Mouse (Mus musculus) embryonic stem cell, embryonic (primary cell): ENCODE measurements around the gene Carnmt1.

ENCODE experiments used
- CTCF ChIA-PET, 4 experiments: fragments of 300-600 bp in 2 of 4; fragments of 350-600 bp in 2 of 4; sonication (Branson Sonifier 250); formaldehyde crosslinking; loops; one replicate each; lab custom pipeline; 2022; ENCODE audit warnings: inconsistent platforms in 2 of 4; lab: Charles Lee
- POLR2A ChIA-PET, 4 experiments: fragments of 300-600 bp in 2 of 4; fragments of 350-600 bp in 2 of 4; sonication (Branson Sonifier 250); formaldehyde crosslinking; loops; one replicate each; lab custom pipeline; 2022; ENCODE audit warnings: antibody characterized with exemption in 4 of 4, inconsistent platforms in 1 of 4; lab: Charles Lee

Carnmt1 gene

GRCm38 (mm10) chr19:18670608-18671007 is at the start of gene Carnmt1:
TSS of gene Carnmt1 (plus strand) at chr19:18670764.
- ChIA-PET CTCF (interaction anchor here in 2 of 4 experiments (1.0 to 1.7 kb wide), 4 partner anchors 16 to 31 kb away, joined by 4 to 11 read pairs (median 6); no protein-coding TSS in a partner anchor), POLR2A (interaction anchor here (0.6 to 6.8 kb wide), 73 partner anchors 8 to 1518 kb away, joined by 3 to 86 read pairs (median 5); partner anchors contain the start of genes Nmrk1 (in 4 of the 4), Ostf1 (in 4 of the 4), D030056L22Rik (in 3 of the 4) and Rfk (in 1 of the 4))

DNA sequence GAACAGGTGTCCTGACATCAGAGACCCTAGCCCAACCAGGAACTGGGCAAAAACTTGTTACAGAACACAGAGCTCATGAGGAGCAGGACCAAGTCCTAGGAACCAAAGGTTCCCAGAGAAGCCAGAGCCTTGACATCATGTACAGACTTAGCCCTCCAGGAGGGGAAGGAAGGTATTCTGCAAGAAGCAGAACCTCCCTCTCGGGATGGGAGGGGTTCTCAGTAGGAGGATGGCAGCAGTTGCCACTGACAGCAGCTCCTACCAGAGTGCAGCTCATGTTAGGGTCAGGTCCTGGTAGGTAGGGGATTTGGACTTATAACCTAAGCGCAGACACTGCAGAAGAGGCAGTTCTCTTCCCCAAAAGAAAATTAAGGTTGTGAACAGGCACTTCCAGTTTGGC is 46.7 kb upstream of the Carnmt1 start:
- CTCF ChIA-PET, result interaction anchor here in 1 of 4 experiments (1.7 kb wide), 1 partner anchor 16 kb away, joined by 6 read pairs; no protein-coding TSS in a partner anchor
- POLR2A ChIA-PET, result interaction anchor here (1.0 to 23.5 kb wide), 17 partner anchors 3 to 126 kb away, joined by 3 to 547 read pairs (median 7); partner anchors contain the start of genes Carnmt1 (in 2 of the 4), Nmrk1 (in 2 of the 4), Ostf1 (in 2 of the 4) and Trpm6 (in 1 of the 4)

DNA sequence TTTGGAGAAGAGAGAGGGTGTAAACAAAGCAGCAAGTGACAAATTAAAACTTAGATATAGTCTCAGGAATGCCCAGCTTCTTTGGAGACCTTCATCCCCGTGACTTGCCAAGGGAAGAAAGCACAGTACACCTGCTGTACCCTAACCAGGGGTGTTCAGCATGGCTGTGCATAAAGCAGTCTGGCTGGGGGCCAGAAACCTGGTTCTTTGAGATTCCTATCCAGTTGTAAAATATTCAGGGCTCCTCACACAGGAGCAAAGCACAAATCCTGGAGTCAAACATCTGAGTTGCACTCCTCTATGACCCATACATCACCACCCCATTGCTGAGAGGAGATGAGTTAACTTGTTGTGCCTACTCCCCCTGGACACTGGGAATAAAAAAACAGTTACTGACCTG is 41.0 kb upstream of the Carnmt1 start:
- ChIA-PET POLR2A (interaction anchor here in 3 of 4 experiments (0.7 to 16.2 kb wide), 18 partner anchors 9 to 85 kb away, joined by 3 to 547 read pairs (median 12); partner anchors contain the start of genes Carnmt1 (in 1 of the 3) and D030056L22Rik (in 1 of the 3)), CTCF (interaction anchor here in 1 of 4 experiments (0.9 kb wide), 1 partner anchor 10 kb away, joined by 3 read pairs; no protein-coding TSS in a partner anchor)

DNA sequence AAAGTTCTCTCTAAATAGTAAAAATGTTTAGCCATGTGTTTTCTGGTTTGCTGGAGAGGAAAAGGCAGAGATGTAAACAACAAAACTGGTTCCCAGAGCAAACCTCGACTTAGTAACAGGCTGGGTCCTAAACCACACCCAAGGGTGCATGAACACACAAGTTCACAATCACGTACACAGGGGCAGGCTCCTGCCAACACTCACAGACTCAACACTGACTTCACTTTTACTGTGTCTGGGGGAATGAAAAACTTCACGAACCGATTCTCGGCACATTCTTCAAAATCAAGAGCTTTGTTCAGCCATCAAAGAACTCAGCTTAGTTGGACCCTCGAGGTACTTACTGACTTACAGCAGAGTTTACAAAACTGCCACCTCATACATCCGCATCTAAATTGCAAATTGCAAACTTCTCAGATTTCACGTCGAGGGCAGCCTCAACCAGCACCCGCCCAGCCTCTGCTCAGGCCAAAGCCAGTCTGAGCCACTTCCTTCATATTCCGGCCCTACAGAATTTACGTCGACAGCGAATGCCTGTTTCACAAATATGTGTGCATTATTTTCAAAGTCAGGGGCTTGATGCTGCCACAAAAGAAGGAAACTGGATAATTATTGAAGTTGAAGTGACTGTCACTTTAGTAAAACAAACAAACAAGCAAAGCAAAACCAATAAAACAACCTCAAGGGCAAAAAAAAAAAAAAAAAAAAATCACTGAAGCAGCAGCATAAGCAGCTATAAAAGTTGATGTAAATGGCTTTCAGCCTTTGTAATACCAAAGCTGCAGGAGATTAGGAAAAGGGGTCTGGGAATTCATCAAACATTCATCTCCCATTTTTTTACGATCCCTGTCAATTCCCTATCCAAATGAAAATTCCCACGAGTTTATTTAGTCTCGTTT is 40.1 kb upstream of the Carnmt1 start:
- ChIA-PET POLR2A (interaction anchor here (0.6 to 16.2 kb wide), 49 partner anchors 8 to 130 kb away, joined by 3 to 547 read pairs (median 9); partner anchors contain the start of genes Carnmt1 (in 3 of the 4) and D030056L22Rik (in 1 of the 4)), CTCF (interaction anchor here in 2 of 4 experiments (0.7 to 1.2 kb wide), 4 partner anchors 9 to 143 kb away, joined by 3 to 6 read pairs (median 3); no protein-coding TSS in a partner anchor)

- CTCF ChIA-PET, result interaction anchor here in 2 of 4 experiments (0.7 to 1.3 kb wide), 4 partner anchors 8 to 142 kb away, joined by 3 to 6 read pairs (median 3); no protein-coding TSS in a partner anchor
- POLR2A ChIA-PET, result interaction anchor here (0.6 to 16.2 kb wide), 63 partner anchors 8 to 131 kb away, joined by 3 to 547 read pairs (median 6); partner anchors contain the start of genes Carnmt1 (in 4 of the 4) and D030056L22Rik (in 1 of the 4)
These were observed 39.4 kb upstream of the Carnmt1 start for GRCm38 (mm10) chr19:18631161-18631643.

DNA sequence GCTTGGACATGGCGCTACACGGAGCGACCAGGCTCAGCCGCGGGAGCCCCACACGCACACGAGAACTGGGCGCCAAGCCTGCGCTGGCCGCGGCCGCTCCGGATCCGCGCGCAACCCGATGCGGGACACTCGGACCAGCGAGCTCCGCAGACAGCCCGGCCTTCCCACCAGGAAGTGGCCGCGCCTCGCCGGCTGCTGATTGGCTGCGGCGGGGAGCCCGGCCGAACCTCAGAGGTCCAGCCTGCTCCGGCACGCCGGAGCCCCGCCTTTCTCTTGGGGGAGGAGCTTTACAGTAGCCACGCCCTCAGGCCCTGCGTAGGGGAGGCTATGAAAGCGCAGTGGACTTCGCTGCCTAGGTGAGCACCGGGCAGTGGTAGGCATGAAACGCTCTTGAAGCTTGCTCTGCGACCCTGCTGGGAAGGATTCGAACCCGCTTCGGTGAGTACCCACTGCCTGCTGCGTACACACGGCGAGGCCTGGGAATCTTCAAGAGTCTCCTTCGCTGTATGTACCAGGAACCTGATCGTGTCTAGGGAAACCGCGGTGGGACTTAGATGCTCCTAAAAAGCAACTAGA is 38.8 kb upstream of the Carnmt1 start, which contains the start of the genes Ostf1 and Nmrk1:
Ostf1 (minus strand) TSS at position 180 of the 576 bp plus-strand sequence.
Nmrk1 (plus strand) TSS at position 307 of the 576 bp plus-strand sequence.
- CTCF ChIA-PET, result interaction anchor here in 1 of 4 experiments (1.3 kb wide), 1 partner anchor 87 kb away, joined by 3 read pairs; no protein-coding TSS in a partner anchor

DNA sequence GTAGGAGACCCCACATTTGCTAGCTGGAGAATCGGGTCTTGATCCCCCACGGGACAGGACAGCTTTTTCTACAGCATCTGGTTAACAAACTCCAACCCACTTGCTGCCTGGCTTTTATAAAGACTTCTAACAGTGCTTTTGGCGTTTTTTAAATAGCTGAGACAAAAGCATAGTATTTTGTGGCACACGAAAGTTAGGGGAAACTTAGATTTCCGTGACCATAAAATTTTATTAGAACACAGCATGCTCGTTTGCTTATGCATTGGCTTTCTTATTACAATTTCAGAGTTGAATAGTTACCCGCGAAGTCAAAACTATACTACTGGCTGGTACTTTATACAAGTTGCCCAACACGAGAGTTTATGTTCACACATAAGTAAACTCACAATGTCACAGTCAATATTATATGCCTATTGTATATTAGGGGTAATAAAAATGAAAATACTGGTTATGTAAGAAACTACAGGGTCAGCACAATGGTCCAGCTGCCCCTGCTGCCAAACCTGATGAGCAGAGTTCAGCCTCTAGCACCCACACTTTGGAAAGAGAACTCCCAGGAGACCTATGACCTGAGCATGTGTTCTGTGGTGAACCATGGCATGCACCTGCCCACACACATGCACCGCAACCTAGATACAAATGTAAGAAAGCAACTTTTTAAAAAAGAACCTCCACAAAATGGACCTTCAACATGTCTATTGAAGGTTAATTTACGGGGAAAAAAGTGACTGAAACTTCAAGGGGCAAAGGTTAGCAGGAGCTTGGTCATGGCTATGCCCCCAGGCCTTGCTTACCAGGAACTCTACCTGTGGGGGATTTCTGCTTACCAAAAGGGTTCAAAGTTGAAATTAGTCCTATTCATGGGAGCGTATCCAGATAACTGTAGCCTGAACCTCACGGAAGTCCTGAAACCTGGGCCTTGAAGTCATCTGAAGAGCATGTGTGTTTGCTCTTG is 38.1 kb upstream of the Carnmt1 start:
- ChIA-PET CTCF (interaction anchor here in 1 of 4 experiments (1.3 kb wide), 1 partner anchor 86 kb away, joined by 3 read pairs; no protein-coding TSS in a partner anchor), POLR2A (interaction anchor here (0.6 to 16.2 kb wide), 61 partner anchors 7 to 205 kb away, joined by 3 to 547 read pairs (median 5); partner anchors contain the start of genes Carnmt1 (in 4 of the 4) and D030056L22Rik (in 1 of the 4))

More for the DNA sequence above, 38.8 kb upstream of the Carnmt1 start, which contains the start of the genes Ostf1 and Nmrk1:
- POLR2A ChIA-PET, result interaction anchor here (0.6 to 16.2 kb wide), 65 partner anchors 8 to 206 kb away, joined by 3 to 547 read pairs (median 5); partner anchors contain the start of genes Carnmt1 (in 4 of the 4) and D030056L22Rik (in 1 of the 4)

DNA sequence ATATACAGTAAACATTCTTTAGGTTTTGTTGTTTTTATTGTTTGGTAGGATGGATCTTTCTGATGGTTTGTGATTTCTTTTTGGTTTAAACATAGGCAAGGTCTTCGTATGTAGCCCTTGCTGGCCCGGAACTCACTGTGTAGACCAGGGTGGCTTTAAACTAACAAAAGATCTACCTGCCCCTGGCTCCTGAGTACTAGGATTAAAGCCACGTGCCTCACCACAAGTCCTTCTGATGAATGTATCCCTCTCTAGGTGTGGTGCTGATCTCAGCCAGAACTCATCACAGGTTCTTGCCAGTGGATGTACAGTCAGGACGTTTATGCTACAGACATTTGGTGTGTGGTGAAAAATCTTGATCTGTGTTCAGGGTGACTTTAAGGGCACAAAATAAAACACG is 32.6 kb upstream of the Carnmt1 start:
- ChIA-PET POLR2A (interaction anchor here in 3 of 4 experiments (0.6 to 5.8 kb wide), 16 partner anchors 8 to 79 kb away, joined by 3 to 42 read pairs (median 4); partner anchors contain the start of gene Carnmt1 (in 2 of the 3)), CTCF (interaction anchor here in 2 of 4 experiments (0.6 to 0.7 kb wide), 2 partner anchors 21 to 30 kb away, joined by 3 read pairs; no protein-coding TSS in a partner anchor)

DNA sequence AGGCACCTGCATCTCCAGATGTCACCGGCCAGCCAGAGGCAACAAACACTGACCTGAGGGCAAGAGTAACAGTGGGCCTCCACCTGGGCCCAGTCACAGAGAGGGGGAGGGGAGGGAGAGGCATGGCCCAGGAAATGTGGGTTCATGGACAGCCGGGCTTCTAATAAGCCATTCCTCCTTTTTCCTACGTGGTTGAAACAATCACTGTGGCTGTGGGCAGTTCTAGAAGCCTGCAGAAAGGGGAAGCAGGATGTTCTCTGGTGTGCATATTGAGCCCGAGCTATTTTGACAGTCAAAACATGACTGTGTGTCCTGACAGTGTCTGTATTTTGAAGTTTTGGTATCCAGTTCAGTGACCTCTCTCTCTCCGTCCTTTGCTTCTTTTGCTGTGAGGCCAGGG is 31.6 kb upstream of the Carnmt1 start:
- POLR2A ChIA-PET, result interaction anchor here (0.6 to 5.8 kb wide), 23 partner anchors 8 to 71 kb away, joined by 3 to 42 read pairs (median 4); partner anchors contain the start of genes Carnmt1 (in 2 of the 4), Nmrk1 (in 1 of the 4) and Ostf1 (in 1 of the 4)
- CTCF ChIA-PET, result interaction anchor here (0.5 to 1.6 kb wide), 37 partner anchors 8 to 199 kb away, joined by 3 to 11 read pairs (median 4); partner anchors contain the start of genes Carnmt1 (in 2 of the 4) and Trpm6 (in 1 of the 4)

- CTCF ChIA-PET, result interaction anchor here (0.5 to 1.6 kb wide), 43 partner anchors 9 to 198 kb away, joined by 3 to 11 read pairs (median 3); partner anchors contain the start of genes Carnmt1 (in 2 of the 4) and Trpm6 (in 1 of the 4)
These were observed 31.0 kb upstream of the Carnmt1 start for GRCm38 (mm10) chr19:18639552-18639951.

GRCm38 (mm10) chr19:18641001-18641400 is 29.6 kb upstream of the Carnmt1 start:
- ChIA-PET CTCF (interaction anchor here in 1 of 4 experiments (0.7 kb wide), 1 partner anchor 41 kb away, joined by 4 read pairs; no protein-coding TSS in a partner anchor), POLR2A (interaction anchor here in 2 of 4 experiments (0.6 to 5.8 kb wide), 6 partner anchors 9 to 54 kb away, joined by 3 to 42 read pairs (median 4); no protein-coding TSS in a partner anchor)

More at GRCm38 (mm10) chr19:18639552-18639951, 31.0 kb upstream of the Carnmt1 start:
- POLR2A ChIA-PET, result interaction anchor here (0.5 to 5.8 kb wide), 21 partner anchors 8 to 72 kb away, joined by 3 to 42 read pairs (median 4); partner anchors contain the start of genes Nmrk1 (in 2 of the 4), Ostf1 (in 2 of the 4) and Carnmt1 (in 1 of the 4)

- CTCF ChIA-PET, result no interaction called here
- POLR2A ChIA-PET, result interaction anchor here in 3 of 4 experiments (0.7 to 5.9 kb wide), 7 partner anchors 11 to 53 kb away, joined by 3 to 40 read pairs (median 4); partner anchors contain the start of genes Nmrk1 (in 1 of the 3) and Ostf1 (in 1 of the 3)
These were observed 27.2 kb upstream of the Carnmt1 start for GRCm38 (mm10) chr19:18643411-18643810.

DNA sequence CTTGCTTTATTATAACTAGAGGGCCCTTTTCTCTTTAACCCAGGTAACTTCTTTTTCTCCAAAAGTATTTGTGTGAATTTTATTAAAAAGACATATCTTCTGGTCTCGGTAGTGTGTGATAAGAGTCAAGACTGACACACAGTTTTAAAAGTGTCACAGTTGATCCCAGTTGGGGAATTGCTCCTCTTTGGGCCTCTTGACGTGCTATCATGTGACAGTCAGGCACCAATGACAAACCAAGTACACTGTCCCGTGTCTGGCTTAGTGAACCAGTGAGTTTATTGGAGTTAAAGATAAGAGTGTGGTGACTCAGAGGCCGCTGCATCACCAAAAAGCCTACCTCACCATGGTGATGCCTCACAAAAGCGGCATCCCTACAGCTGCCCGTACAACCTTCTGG is 26.5 kb upstream of the Carnmt1 start:
- ChIA-PET POLR2A (interaction anchor here in 2 of 4 experiments (1.1 to 5.9 kb wide), 5 partner anchors 11 to 54 kb away, joined by 3 to 40 read pairs (median 4); partner anchors contain the start of genes Nmrk1 (in 1 of the 2) and Ostf1 (in 1 of the 2)), CTCF (no interaction called here)

DNA sequence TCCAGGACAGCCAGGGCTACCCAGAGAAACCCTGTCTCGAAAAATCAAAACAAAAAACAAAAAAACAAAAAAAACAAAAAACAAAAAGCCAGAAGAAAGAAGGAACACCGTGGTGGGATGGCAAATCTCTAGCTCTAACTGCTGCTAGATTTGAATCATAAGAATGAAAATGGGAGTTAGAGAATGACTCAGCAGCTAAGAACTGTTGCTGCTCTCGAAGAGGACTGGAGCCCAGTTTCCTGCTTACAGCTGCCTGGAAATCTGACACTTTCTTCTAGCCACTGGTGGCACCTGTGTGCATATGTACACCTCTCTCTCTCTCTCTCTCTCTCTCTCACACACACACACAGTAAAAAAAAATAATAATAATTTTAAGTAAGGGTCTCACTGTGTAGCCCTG is 24.2 kb upstream of the Carnmt1 start:
- POLR2A ChIA-PET, result interaction anchor here in 3 of 4 experiments (0.7 to 5.9 kb wide), 23 partner anchors 8 to 73 kb away, joined by 3 to 40 read pairs (median 5); partner anchors contain the start of genes Carnmt1 (in 3 of the 3), Nmrk1 (in 2 of the 3), Ostf1 (in 2 of the 3) and D030056L22Rik (in 1 of the 3)

More for the DNA sequence above, 24.2 kb upstream of the Carnmt1 start:
- CTCF ChIA-PET, result interaction anchor here (0.8 to 2.1 kb wide), 4 partner anchors 15 to 178 kb away, joined by 3 to 7 read pairs (median 3); partner anchors contain the start of gene Carnmt1 (in 1 of the 4)
